ENCODE assay signal across 29 mouse cellular contexts in genomic region chr11:103260034-103260433, GRCm38 (mm10). TPM values are rescaled to one million over a fixed set of nuclear protein-coding genes. Genes with fewer than 3 reads are reported as not detected.
"Had no signal": no experiment of that assay in that cellular context is flagged by ENCODE, and none has a peak within 500 bp of the region (broad histone marks: within the 10 kb centered on the region; RNA-seq: fewer than 3 reads in every experiment).

No protein-coding gene starts in this region.

- DNase-seq: kidney, adult 11 months; kidney, postnatal 14 days; layer of hippocampus, adult 9-11 months; liver; lung, adult 18-20 months; lung, postnatal 10 days; lung, postnatal 36 days; right cerebral cortex, adult 18-20 months; right cerebral cortex, postnatal 14 days; right cerebral cortex, postnatal 4 days; spleen, adult 18-20 months; thymus, adult 18-20 months; thymus, postnatal 36 days had no signal

- H3K9me3 ChIP-seq: limb, embryonic 10.5 days; limb, embryonic 13.5 days; liver, embryonic 12.5 days; liver, embryonic 15.5 days; lung, embryonic 15.5 days; megakaryocyte, embryonic 14.5 days; midbrain, embryonic 10.5 days; midbrain, embryonic 13.5 days; neural tube, embryonic 12.5 days; neural tube, embryonic 15.5 days had no signal

- H3K36me3 ChIP-seq: limb, embryonic 10.5 days; liver, embryonic 12.5 days; liver, embryonic 15.5 days; lung, embryonic 15.5 days; midbrain, embryonic 13.5 days; neural tube, embryonic 12.5 days; neural tube, embryonic 15.5 days had no signal

- ATAC-seq: inflammation-experienced regulatory T-cells, adult 6 months; liver, embryonic 12.5 days; midbrain, embryonic 13.5 days; midbrain, embryonic 16.5 days had no signal

- H3K4me3 ChIP-seq: layer of hippocampus, adult 2 months; limb, embryonic 10.5 days; limb, embryonic 13.5 days; liver, embryonic 12.5 days; liver, embryonic 15.5 days; lung, embryonic 15.5 days; megakaryocyte, embryonic 14.5 days; midbrain, embryonic 10.5 days; midbrain, embryonic 13.5 days; neural tube, embryonic 12.5 days; neural tube, embryonic 15.5 days had no signal

- H3K9ac ChIP-seq: limb, embryonic 13.5 days; liver, embryonic 12.5 days; liver, embryonic 15.5 days; lung, embryonic 15.5 days; midbrain, embryonic 13.5 days; neural tube, embryonic 12.5 days; neural tube, embryonic 15.5 days had no signal

- H3K27me3 ChIP-seq: limb, embryonic 13.5 days; liver, embryonic 15.5 days; lung, embryonic 15.5 days; midbrain, embryonic 13.5 days; neural tube, embryonic 12.5 days; neural tube, embryonic 15.5 days had no signal

- H3K27ac ChIP-seq: layer of hippocampus, adult 2 months; limb, embryonic 10.5 days; limb, embryonic 13.5 days; liver, embryonic 12.5 days; liver, embryonic 15.5 days; lung, embryonic 15.5 days; midbrain, embryonic 10.5 days; midbrain, embryonic 13.5 days; neural tube, embryonic 12.5 days; neural tube, embryonic 15.5 days had no signal

- H3K4me2 ChIP-seq: limb, embryonic 13.5 days; liver, embryonic 12.5 days; liver, embryonic 15.5 days; lung, embryonic 15.5 days; midbrain, embryonic 13.5 days; neural tube, embryonic 12.5 days; neural tube, embryonic 15.5 days had no signal

RNA-seq across cellular contexts. Expression of gene Spata32, which starts 41.8 kb away (rescaled TPM):
- polyA plus RNA-seq: inflammation-experienced regulatory T-cells, adult 6 months; large intestine, adult 2 months; limb, embryonic 10.5 days; limb, embryonic 13.5 days; liver, embryonic 12.5 days; liver, embryonic 15.5 days; lung, embryonic 15.5 days; midbrain, embryonic 10.5 days; stomach, embryonic 14.5 days; urinary bladder, adult 2 months had no signal

RNA-seq across cellular contexts. Expression of gene 1700023F06Rik, which starts 51.7 kb away (rescaled TPM):
- polyA plus RNA-seq: inflammation-experienced regulatory T-cells, adult 6 months had no signal
